Mouse (Mus musculus) C3H10T1/2 (cell line): ENCODE measurements around the gene Prl8a6. TPM values are rescaled to one million over a fixed set of nuclear protein-coding genes. Genes with fewer than 3 reads are reported as not detected.

Source experiments
- polyA plus RNA-seq, 2 experiments: library from polyadenylated mRNA; unstranded; fragments of >200 nt; fragmentation: generic; extraction: Trizol; gene quantifications; one replicate each; pipeline ENCODE4 v1.2.1; 2012; ENCODE audit warnings: missing spikeins in 2 of 2

The Prl8a6 gene
- polyA plus RNA-seq: not detected

GRCm38 (mm10) chr13:27438588-27438987 is at the start of gene Prl8a6:
Gene Prl8a6 (minus strand): TSS chr13:27438688.

GRCm38 (mm10) chr13:27390746-27391145 is 47.7 kb downstream of the Prl8a6 start, which contains the start of gene Prl2b1:
Gene Prl2b1 (minus strand): TSS chr13:27390846.

Other genes starting within 250 kb of the Prl8a6 start
- gene Prl3c1, start 242.0 kb downstream of the Prl8a6 start, polyA plus RNA-seq: not detected
- not detected for gene Prl3b1, start 196.8 kb downstream of the Prl8a6 start, polyA plus RNA-seq
- not detected for gene Prl3a1, start 179.3 kb downstream of the Prl8a6 start, polyA plus RNA-seq
- not detected for gene Prl6a1, start 126.1 kb downstream of the Prl8a6 start, polyA plus RNA-seq
- gene Prl8a2, start 93.0 kb downstream of the Prl8a6 start, polyA plus RNA-seq: not detected
- not detected for gene Prl2b1, start 47.8 kb downstream of the Prl8a6 start, polyA plus RNA-seq
- gene Prl8a8, start 74.5 kb upstream of the Prl8a6 start, polyA plus RNA-seq: not detected
- gene Prl8a9, start 125.9 kb upstream of the Prl8a6 start, polyA plus RNA-seq: not detected
- not detected for gene Prl8a1, start 143.5 kb upstream of the Prl8a6 start, polyA plus RNA-seq
- not detected for gene Prl7b1, start 171.9 kb upstream of the Prl8a6 start, polyA plus RNA-seq
- gene Prl7a1, start 203.8 kb upstream of the Prl8a6 start, polyA plus RNA-seq: not detected
- not detected for gene Prl7a2, start 229.3 kb upstream of the Prl8a6 start, polyA plus RNA-seq